Mouse (Mus musculus) small intestine, adult 2 months (tissue): ENCODE data around the gene Mdfic.

Source experiments
- CTCF ChIP-seq: fragments of 200-500 bp; IDR thresholded peaks from 2 replicates; pipeline ENCODE4 v1.5.1; 2012; ENCODE audit warnings: low read depth, mild to moderate bottlenecking, control low read depth, inconsistent platforms, low read length, moderate library complexity, mixed read lengths; ENCODE audit not compliant: insufficient replicate concordance, insufficient read length; ENCODE audit errors: extremely low read depth
- POLR2A ChIP-seq: fragments of 200-500 bp; IDR thresholded peaks from 2 replicates; pipeline ENCODE4 v1.6.1; 2012; ENCODE audit warnings: low read depth, mild to moderate bottlenecking, control low read depth, inconsistent platforms, low read length, moderate library complexity

DNA sequence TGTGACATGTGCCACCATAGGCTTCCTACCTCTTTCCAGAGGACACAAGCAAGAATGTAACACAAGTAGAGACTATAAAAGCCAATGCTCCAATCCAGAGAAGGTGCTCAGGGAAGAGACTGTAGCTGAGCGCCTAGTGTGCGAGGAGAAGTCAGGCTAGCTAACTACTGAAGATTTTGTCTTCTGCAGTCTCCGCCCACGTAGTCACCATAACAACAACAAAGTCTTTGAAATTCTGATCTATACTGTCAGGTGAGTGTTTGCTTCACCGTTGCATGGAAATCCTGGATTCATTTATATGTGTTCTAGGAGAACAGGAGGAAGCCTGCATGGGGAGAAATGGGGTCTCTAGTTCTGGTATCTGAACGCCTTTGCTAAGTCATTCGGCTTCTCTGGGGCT is 9.8 kb upstream of the Mdfic start:
- TF ChIP-seq CTCF (no peak), POLR2A (no peak)
